ENCODE assay signal across 21 mouse cellular contexts in genomic region chr9:30879248-30879946, GRCm38 (mm10). TPM values are rescaled to one million over a fixed set of nuclear protein-coding genes. Genes with fewer than 3 reads are reported as not detected.
"Had no signal": no experiment of that assay in that cellular context is flagged by ENCODE, and none has a peak within 500 bp of the region (broad histone marks: within the 10 kb centered on the region; RNA-seq: fewer than 3 reads in every experiment).

No protein-coding gene starts in this region.

- H3K4me3 ChIP-seq: kidney, embryonic 15.5 days; left cerebral cortex, adult 2 months; liver, embryonic 13.5 days; megakaryocyte, embryonic 14.5 days; midbrain, embryonic 10.5 days; midbrain, embryonic 13.5 days; myocyte; neural tube, embryonic 13.5 days had no signal

- H3K9me3 ChIP-seq: kidney, embryonic 15.5 days; liver, embryonic 13.5 days; megakaryocyte, embryonic 14.5 days; midbrain, embryonic 10.5 days; midbrain, embryonic 13.5 days; neural tube, embryonic 13.5 days had no signal

- H3K27me3 ChIP-seq: kidney, embryonic 15.5 days; liver, embryonic 13.5 days; megakaryocyte, embryonic 14.5 days; midbrain, embryonic 13.5 days; neural tube, embryonic 13.5 days had no signal

- H3K9ac ChIP-seq: kidney, embryonic 15.5 days; liver, embryonic 13.5 days; midbrain, embryonic 13.5 days; neural tube, embryonic 13.5 days had no signal

- H3K27ac ChIP-seq: kidney, embryonic 15.5 days; left cerebral cortex, adult 2 months; liver, embryonic 13.5 days; midbrain, embryonic 10.5 days; midbrain, embryonic 13.5 days; neural tube, embryonic 13.5 days had no signal

- DNase-seq: kidney, adult 8-10 months; kidney, postnatal 10 days; kidney, postnatal 36 days; layer of hippocampus, postnatal 36 days; liver, embryonic 13.5 days; lung, postnatal 36 days; retina, postnatal 1 day; right cerebral cortex, postnatal 25 days; thymus, adult 2 months; thymus, postnatal 14 days; thymus, postnatal 4 days had no signal

- H3K36me3 ChIP-seq: kidney, embryonic 15.5 days; liver, embryonic 13.5 days; midbrain, embryonic 10.5 days; midbrain, embryonic 13.5 days; neural tube, embryonic 13.5 days had no signal

- ATAC-seq: midbrain, embryonic 13.5 days; midbrain, embryonic 16.5 days had no signal

- H3K4me1 ChIP-seq: kidney, embryonic 15.5 days; megakaryocyte, embryonic 14.5 days; midbrain, embryonic 10.5 days; midbrain, embryonic 13.5 days; neural tube, embryonic 13.5 days had no signal

- H3K4me2 ChIP-seq: kidney, embryonic 15.5 days; liver, embryonic 13.5 days; midbrain, embryonic 13.5 days; neural tube, embryonic 13.5 days had no signal

RNA-seq across cellular contexts. Expression of gene Adamts15, which starts 42.9 kb away (rescaled TPM):
- total RNA-seq: monocyte, adult 5-6 weeks; neutrophil, adult 5-6 weeks had no signal
- polyA plus RNA-seq: myocyte had no signal
